Mouse (Mus musculus) Patski (cell line): ENCODE results near the gene Lin7c. TPM values are rescaled to one million over a fixed set of nuclear protein-coding genes. Genes with fewer than 3 reads are reported as not detected.
"Not testable (repeated sequence)": the region's sequence is repeated elsewhere in the genome, so short reads cannot be mapped to it uniquely, and the experiment has no call there.

Experiments used
- ATAC-seq: fragments of 100-300 bp; one replicate; pipeline ENCODE4 v1.8.0; 2021
- CTCF ChIA-PET: fragments of 350-600 bp; sonication (Branson Sonifier 250); formaldehyde crosslinking; loops from one replicate; lab custom pipeline; 2022; ENCODE audit warnings: inconsistent platforms; lab: Charles Lee
- POLR2A ChIA-PET: fragments of 350-600 bp; sonication (Branson Sonifier 250); formaldehyde crosslinking; loops from one replicate; lab custom pipeline; 2022; ENCODE audit warnings: antibody characterized with exemption, inconsistent platforms; lab: Charles Lee
- DNase-seq: peaks from one replicate; pipeline ENCODE4 v3.0.0-alpha.2; 2011; ENCODE audit warnings: low read depth, low spot score
- H3K27me3 ChIP-seq: fragments of 371-371 bp; one replicate; pipeline ENCODE4 v1.5.1; 2021
- CTCF ChIP-seq: fragments of 100-300 bp; IDR thresholded peaks from one replicate; pipeline ENCODE4 v1.5.1; 2021
- in situ Hi-C: fragments of 300-500 bp; cut with MboI; formaldehyde crosslinking; loops from 3 replicates; pipeline ENCODE4 v1.11.1; 2018; ENCODE audit warnings: low pct_unique_long_range_greater_than_20kb, mixed read lengths
- polyA plus RNA-seq: library from polyadenylated mRNA; unstranded; gene quantifications from one replicate; pipeline ENCODE4 v1.2.3, GENCODE M21; 2021

Gene Lin7c
- 63.9 TPM for polyA plus RNA-seq

DNA sequence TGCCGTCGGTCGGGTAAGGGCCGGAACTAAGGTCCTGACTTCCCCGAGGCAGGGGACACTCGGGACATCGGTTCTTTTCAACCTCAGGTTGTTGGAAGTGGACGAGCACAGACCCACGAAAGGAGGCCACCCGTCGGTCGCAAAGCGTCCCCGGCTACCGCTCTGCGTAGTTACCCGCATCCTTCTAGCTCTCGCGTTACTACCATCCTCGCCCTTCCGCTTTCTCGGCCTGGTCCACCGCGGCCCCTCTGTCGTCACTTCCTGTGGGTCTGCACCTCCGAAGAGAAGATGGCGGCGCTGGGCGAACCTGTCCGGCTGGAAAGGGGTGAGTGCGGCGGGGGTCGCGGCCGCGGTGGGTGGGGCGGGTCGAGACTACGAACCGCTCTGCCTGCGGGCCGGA is at the start of gene Lin7c:
Gene Lin7c, plus strand, starts transcription at position 257 of the 400 bp plus-strand sequence.
- POLR2A ChIA-PET = interaction anchor here (1.2 to 2.3 kb wide), 5 partner anchors 67 to 197 kb away, joined by 3 to 9 read pairs (median 3); no protein-coding TSS in a partner anchor
- H3K27me3 ChIP-seq = no peaks in the 10 kb centered on the region
- ATAC-seq (peak; percentile 99), DNase-seq (peak; percentile 68)
- CTCF ChIA-PET = interaction anchor here (1.3 to 2.0 kb wide), 2 partner anchors 63 to 196 kb away, joined by 3 to 9 read pairs; no protein-coding TSS in a partner anchor
- in situ Hi-C loops = loop anchor here (5.0 to 25.0 kb wide), 2 partner anchors 193 to 1928 kb away; no protein-coding TSS in a partner anchor
- TF ChIP-seq CTCF = no peak

DNA sequence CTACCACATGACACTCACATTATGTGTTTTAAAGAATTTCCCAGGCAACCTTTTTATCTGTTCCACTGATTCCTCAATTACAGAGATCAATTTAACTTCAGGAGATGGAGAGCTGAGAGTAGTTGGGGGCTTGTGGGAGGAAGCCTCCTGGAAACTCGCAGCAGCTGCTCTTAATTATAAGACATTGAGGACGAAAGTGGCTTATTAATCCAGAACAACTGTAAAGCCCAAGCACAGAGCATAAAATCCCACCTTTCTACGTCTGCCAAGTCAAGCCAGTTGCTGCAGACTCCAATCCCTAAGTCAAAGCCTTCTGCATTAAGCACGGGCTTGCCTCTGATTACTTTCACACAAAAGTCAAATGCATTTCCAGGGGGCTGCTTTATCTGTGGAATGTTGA is 44.3 kb upstream of the Lin7c start:
- ATAC-seq (no peak), DNase-seq (no peak)
- in situ Hi-C loops = loop anchor here (25.0 kb wide), 1 partner anchor 559 kb away; the partner anchor contains the start of genes Kif18a and Mettl15

DNA sequence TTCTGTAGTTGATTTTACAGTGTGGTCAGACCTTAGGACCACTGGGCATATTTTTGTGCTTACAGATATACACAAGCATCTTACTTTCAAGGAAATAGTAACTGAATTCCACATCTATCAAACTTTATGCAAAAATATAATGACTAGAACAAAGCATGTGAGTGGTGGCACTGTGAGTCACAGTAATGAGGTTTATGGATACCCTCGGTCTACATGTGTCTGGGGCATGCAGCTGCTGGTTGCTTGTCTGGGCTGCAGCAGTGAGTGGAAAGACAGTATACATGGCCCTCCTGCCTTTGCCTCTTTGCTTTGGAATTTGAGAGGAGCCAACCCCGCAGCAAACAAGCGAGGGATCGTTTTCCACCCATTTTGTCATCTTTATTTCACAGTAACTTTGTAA is 42.3 kb upstream of the Lin7c start:
- no peaks in the 10 kb centered on the region for H3K27me3 ChIP-seq
- CTCF ChIA-PET = interaction anchor here (0.6 kb wide), 1 partner anchor 15 kb away, joined by 3 read pairs; no protein-coding TSS in a partner anchor
- in situ Hi-C loops = loop anchor here (25.0 kb wide), 1 partner anchor 561 kb away; the partner anchor contains the start of genes Kif18a and Mettl15
- ATAC-seq (peak; percentile 84), DNase-seq (no peak)
- POLR2A ChIA-PET = interaction anchor here (0.6 kb wide), 1 partner anchor 152 kb away, joined by 3 read pairs; no protein-coding TSS in a partner anchor
- TF ChIP-seq CTCF = no peak

More for the DNA sequence above, 44.3 kb upstream of the Lin7c start:
- no peak for TF ChIP-seq CTCF
- no peaks in the 10 kb centered on the region for H3K27me3 ChIP-seq
- ChIA-PET POLR2A (no interaction called here), CTCF (interaction anchor here (1.1 to 1.5 kb wide), 2 partner anchors 140 to 150 kb away, joined by 3 read pairs; no protein-coding TSS in a partner anchor)

DNA sequence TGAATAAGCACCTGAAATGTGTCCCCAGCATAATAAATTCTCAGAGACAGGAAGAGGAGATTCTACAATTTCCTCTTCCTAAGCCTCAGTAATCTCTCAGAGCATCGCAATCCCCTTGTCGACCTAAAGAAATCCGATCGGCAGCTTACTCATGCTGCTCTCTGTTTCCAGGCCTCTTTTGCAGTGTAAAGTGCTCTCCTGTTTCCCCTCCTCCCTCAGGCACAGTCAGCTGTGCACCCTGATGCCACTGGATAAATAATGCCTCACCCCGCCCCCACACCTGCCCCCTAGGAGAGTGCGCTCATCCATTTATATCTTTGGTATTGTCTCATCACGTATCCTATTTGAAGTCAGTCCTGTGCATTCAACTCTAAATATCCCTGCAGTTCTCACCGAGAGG is 41.9 kb upstream of the Lin7c start:
- H3K27me3 ChIP-seq = no peaks in the 10 kb centered on the region
- in situ Hi-C loops = loop anchor here (25.0 kb wide), 1 partner anchor 561 kb away; the partner anchor contains the start of genes Kif18a and Mettl15
- ATAC-seq (peak; percentile 81), DNase-seq (no peak)
- CTCF ChIA-PET = interaction anchor here (0.6 kb wide), 1 partner anchor 15 kb away, joined by 3 read pairs; no protein-coding TSS in a partner anchor
- POLR2A ChIA-PET = interaction anchor here (0.7 kb wide), 1 partner anchor 97 kb away, joined by 5 read pairs; no protein-coding TSS in a partner anchor
- no peak for TF ChIP-seq CTCF

DNA sequence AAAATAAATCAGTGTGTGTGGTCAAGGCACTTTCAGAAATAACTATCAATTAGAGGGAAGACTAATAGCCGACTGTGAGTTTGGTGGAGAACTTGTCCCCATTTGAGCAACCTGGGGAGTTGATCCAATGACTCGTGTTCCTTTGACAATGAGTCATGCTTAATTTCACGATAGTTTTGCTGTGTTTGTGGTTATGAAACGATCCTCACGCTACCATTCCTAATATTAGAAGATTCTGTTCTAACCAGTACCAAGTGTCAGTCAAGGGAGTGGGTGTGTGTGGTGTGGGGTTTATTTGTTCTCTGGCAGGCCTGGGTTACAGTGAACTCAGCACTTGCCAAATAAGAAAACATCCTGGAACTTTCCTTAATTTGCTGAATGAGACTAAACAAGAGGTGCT is 35.1 kb upstream of the Lin7c start:
- TF ChIP-seq CTCF = no peak
- in situ Hi-C loops = no loop called here
- DNase-seq (no peak), ATAC-seq (no peak)
- no peaks in the 10 kb centered on the region for H3K27me3 ChIP-seq
- ChIA-PET POLR2A (no interaction called here), CTCF (no interaction called here)

DNA sequence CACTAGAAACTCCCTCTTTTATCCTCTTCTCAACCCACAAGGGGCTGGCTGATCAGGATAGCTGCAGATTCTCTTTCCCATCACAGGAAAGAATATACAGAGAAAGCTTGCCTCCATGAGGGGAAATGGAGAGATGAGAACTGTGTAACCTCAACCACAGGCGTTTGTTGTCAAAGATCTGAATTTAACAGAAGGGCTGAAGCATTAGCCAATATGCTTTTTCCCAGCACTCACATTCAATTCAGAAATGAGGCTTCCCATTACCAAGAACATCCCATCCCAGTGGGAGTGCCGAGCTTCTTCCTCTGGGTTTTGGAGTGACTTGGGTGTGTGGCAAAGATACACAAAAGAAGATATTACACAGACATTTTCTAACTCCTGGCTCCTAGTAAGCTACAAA is 31.0 kb upstream of the Lin7c start:
- DNase-seq (no peak), ATAC-seq (no peak)
- ChIA-PET POLR2A (no interaction called here), CTCF (interaction anchor here (1.2 kb wide), 1 partner anchor 13 kb away, joined by 3 read pairs; no protein-coding TSS in a partner anchor)
- in situ Hi-C loops = no loop called here
- H3K27me3 ChIP-seq = no peaks in the 10 kb centered on the region
- TF ChIP-seq CTCF = no peak

DNA sequence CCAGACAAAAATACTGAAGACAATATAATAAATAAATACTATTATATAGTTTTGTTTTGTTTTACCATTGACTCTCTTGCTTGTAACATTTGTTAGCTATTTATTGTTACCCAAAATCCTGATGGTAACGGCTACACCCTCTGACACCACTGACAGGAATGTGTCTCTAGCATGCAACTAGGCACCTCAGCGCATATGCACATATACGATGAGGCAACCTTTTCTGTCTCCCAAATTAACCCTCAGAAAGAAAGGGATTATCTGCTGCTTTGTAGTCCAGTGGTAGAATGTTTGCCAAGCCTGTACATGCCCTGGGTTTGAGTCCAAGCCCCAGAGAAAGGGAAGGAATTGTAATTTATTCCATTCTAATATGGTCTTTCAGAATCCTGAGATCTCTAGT is 29.8 kb upstream of the Lin7c start:
- no peaks in the 10 kb centered on the region for H3K27me3 ChIP-seq
- DNase-seq (no peak), ATAC-seq (no peak)
- in situ Hi-C loops = no loop called here
- POLR2A ChIA-PET = no interaction called here
- CTCF ChIA-PET = interaction anchor here (0.9 to 1.2 kb wide), 2 partner anchors 12 to 166 kb away, joined by 3 read pairs; no protein-coding TSS in a partner anchor
- no peak for TF ChIP-seq CTCF

DNA sequence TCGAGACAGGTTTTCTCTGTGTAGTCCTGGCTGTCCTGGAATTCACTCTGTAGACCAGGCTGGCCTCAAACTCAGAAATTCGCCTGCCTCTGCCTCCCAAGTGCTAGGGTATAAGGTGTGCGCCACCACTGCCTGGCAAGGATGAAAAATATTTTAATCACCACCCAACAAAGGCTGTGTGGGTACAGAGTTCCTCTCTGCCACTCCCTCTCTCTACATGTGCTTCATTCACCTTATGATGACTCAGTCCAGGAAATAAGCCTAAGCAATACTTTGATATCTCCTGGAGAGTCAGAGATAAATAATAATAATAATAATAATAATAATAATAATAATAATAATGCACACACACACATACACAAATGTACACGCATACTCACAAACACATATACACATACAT is 11.2 kb upstream of the Lin7c start:
- H3K27me3 ChIP-seq, DNase-seq, ATAC-seq, POLR2A ChIA-PET, CTCF ChIA-PET: not testable (repeated sequence)
- in situ Hi-C loops = loop anchor here (25.0 kb wide), 1 partner anchor 1917 kb away; no protein-coding TSS in a partner anchor

DNA sequence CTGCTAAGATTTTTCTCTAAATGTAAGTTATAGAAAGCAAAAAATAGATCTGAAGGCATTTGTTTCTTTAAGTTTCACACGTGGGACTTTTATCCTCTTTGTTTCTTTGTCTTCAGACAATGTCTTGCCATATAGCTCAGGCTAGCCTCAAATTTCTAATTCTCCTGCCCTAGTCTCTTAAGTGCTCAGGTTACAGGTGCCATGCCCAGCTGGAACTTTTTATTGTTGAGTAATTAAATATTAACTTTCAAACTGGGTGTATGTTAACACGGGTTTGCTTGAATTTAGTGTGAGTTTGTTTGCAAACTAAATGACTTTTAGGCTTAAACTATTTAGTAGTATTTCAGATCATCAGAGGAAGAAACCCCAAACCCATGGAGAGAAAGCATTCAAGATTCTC is 9.5 kb upstream of the Lin7c start:
- in situ Hi-C loops = loop anchor here (10.0 to 25.0 kb wide), 2 partner anchors 1186 to 1919 kb away; no protein-coding TSS in a partner anchor
- DNase-seq (no peak), ATAC-seq (no peak)
- ChIA-PET POLR2A (no interaction called here), CTCF (no interaction called here)
- H3K27me3 ChIP-seq = no peaks in the 10 kb centered on the region
- TF ChIP-seq CTCF = no peak

DNA sequence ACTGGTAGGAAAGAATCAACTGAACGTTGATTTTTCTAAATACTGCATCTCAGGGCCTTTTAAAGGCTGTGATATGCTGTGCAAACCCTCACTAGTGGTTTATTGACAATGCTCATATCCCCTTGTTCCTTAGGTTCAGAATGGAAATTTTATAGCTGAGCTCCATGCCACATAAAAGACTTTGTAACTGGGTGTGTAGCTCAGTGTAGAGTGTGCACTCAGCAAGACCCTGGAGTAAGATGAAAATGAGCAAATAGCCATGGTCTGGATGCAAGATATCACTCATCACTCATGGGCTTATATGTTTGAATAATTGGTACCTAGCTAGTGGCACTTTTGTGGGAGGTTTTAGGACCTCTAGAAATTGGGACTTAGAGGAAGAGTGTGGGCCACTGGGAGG is 9.0 kb upstream of the Lin7c start:
- H3K27me3 ChIP-seq = no peaks in the 10 kb centered on the region
- POLR2A ChIA-PET = no interaction called here
- TF ChIP-seq CTCF = no peak
- no peak for ATAC-seq
- CTCF ChIA-PET = no interaction called here
- no peak for DNase-seq
- in situ Hi-C loops = loop anchor here (10.0 to 25.0 kb wide), 2 partner anchors 1187 to 1919 kb away; no protein-coding TSS in a partner anchor

DNA sequence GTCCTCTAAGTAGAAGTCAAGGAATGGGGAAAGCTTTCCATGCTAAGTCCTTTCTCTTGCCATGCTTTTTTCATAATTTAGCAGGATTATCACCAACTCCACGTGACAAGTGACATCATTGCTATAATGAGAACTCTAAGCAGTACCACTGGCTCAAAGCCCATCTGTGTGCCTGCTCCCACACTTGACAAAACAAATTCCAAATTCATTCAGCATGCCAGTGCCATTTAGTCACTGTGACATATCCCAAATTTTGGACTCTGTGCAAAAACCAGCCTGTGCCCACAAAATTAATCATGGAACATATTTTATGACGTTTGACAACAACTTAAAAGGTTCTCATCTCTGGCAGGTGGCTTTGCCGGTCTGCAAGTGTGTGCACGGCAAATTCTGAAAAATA is 6.5 kb upstream of the Lin7c start:
- no peak for TF ChIP-seq CTCF
- POLR2A ChIA-PET = interaction anchor here (0.5 kb wide), 1 partner anchor 132 kb away, joined by 3 read pairs; no protein-coding TSS in a partner anchor
- CTCF ChIA-PET = interaction anchor here (1.7 kb wide), 1 partner anchor 21 kb away, joined by 4 read pairs; no protein-coding TSS in a partner anchor
- DNase-seq (no peak), ATAC-seq (peak; percentile 62)
- in situ Hi-C loops = loop anchor here (10.0 to 25.0 kb wide), 2 partner anchors 1189 to 1922 kb away; no protein-coding TSS in a partner anchor
- H3K27me3 ChIP-seq = no peaks in the 10 kb centered on the region
